Mouse (Mus musculus): ENCODE measurements at regions not wholly inside any gene's neighbourhood (a gene's known extent, or its start where the extent isn't known, plus 50 kb on each side); places are given as distances from the start of the nearest gene placed in this dataset.

DNA sequence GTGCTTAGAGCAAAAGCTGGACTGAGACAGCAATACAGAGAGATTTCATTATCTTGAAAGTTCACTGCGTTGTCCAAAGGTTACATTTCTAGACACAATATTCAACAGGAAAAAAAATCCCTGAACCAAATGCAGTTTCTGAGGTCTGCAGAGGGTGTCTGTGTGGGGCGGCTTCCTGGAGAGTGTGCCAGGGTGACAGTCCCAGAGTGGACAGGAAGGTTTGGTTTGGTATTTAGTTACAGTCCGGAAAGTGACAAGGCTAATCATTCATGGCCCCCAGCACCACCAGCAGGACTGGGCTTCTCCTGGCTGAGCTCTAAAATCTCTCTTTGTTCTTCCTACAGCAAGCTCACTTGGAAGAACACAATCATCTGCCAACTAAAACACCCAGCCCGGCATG is 65.9 kb upstream of the 4932438A13Rik start:
- TF ChIP-seq POLR2A (IDR thresholded peaks at IDR 0.05; ENCODE audit: borderline replicate concordance, insufficient read depth, low read length) (no peak), CTCF (IDR thresholded peaks at IDR 0.05; ENCODE audit: borderline replicate concordance, insufficient read depth, low read depth, low read length) (no peak)
